Mouse (Mus musculus) ES-E14 (cell line): Measurements from ENCODE around the gene Vps52. TPM values are rescaled to one million over a fixed set of nuclear protein-coding genes. Genes with fewer than 3 reads are reported as not detected.

Experiments
- DNase-seq: peaks from one replicate; pipeline ENCODE4 v3.0.0-alpha.2; 2013; ENCODE audit warnings: low read depth, low spot score
- H3K27ac ChIP-seq: 2 replicates; pipeline ENCODE4 v1.5.1; 2012; ENCODE audit warnings: low read depth, mild to moderate bottlenecking, low read length, moderate library complexity, mixed read lengths; ENCODE audit not compliant: poor library complexity, insufficient read depth, severe bottlenecking
- H3K36me3 ChIP-seq: 2 replicates; pipeline ENCODE4 v1.6.1; 2012; ENCODE audit warnings: mild to moderate bottlenecking, low read length, moderate library complexity, mixed read lengths; ENCODE audit not compliant: control insufficient read depth, poor library complexity, insufficient read depth, severe bottlenecking
- H3K4me1 ChIP-seq, 2 experiments: fragments of 150-350 bp in 1 of 2; sonication (generic) in 1 of 2; 2 replicates each; pipeline ENCODE4 v1.6.1; 2012; ENCODE audit warnings: low read length in 2 of 2, mild to moderate bottlenecking in 1 of 2, mixed read lengths in 1 of 2; ENCODE audit not compliant: control insufficient read depth in 2 of 2, insufficient read depth in 2 of 2, poor library complexity in 1 of 2
- H3K4me3 ChIP-seq, 2 experiments: fragments of 150-350 bp in 1 of 2; sonication (generic) in 1 of 2; 2 replicates each; pipeline ENCODE4 v1.5.1; 2012; ENCODE audit warnings: low read length in 2 of 2, low read depth in 1 of 2, mild to moderate bottlenecking in 1 of 2, mixed read lengths in 1 of 2; ENCODE audit not compliant: insufficient read depth in 1 of 2, poor library complexity in 1 of 2, severe bottlenecking in 1 of 2
- H3K9ac ChIP-seq: 2 replicates; pipeline ENCODE4 v1.6.1; 2012; ENCODE audit warnings: low read depth, mild to moderate bottlenecking, low read length, mixed read lengths; ENCODE audit not compliant: poor library complexity, insufficient read depth, severe bottlenecking
- H3K9me3 ChIP-seq: fragments of 150-350 bp; sonication (generic); 2 replicates; pipeline ENCODE4 v1.6.1; 2012; ENCODE audit warnings: low read depth, mild to moderate bottlenecking, low read length; ENCODE audit not compliant: control insufficient read depth, insufficient read depth
- CHD2 ChIP-seq: IDR thresholded peaks from 2 replicates; pipeline ENCODE4 v1.6.1; 2014; ENCODE audit warnings: mild to moderate bottlenecking, low read depth, low read length, inconsistent platforms
- HCFC1 ChIP-seq: IDR thresholded peaks from 2 replicates; pipeline ENCODE4 v1.6.1; 2012; ENCODE audit warnings: low read length, inconsistent platforms, borderline replicate concordance; ENCODE audit not compliant: insufficient read depth
- MAFK ChIP-seq: IDR thresholded peaks from 2 replicates; pipeline ENCODE4 v1.6.1; 2014; ENCODE audit warnings: mild to moderate bottlenecking, low read depth, low read length, inconsistent platforms; ENCODE audit not compliant: insufficient read depth
- ZC3H11A ChIP-seq: IDR thresholded peaks from 2 replicates; pipeline ENCODE4 v1.6.1; 2012; ENCODE audit warnings: low read depth, mild to moderate bottlenecking, inconsistent platforms, low read length, borderline replicate concordance
- ZNF384 ChIP-seq: IDR thresholded peaks from 2 replicates; pipeline ENCODE4 v1.6.1; 2012; ENCODE audit warnings: low read depth, low read length, inconsistent platforms
- in situ Hi-C, 2 experiments: fragments of 600-800 bp; cut with MboI; formaldehyde crosslinking; loops; one replicate each; pipeline ENCODE4 v1.15.1; 2025; ENCODE audit warnings: low sequenced_read_pairs in 2 of 2, inconsistent platforms in 1 of 2; ENCODE audit not compliant: unreplicated experiment in 2 of 2
- total RNA-seq: library from RNA; depleted of rRNA; stranded (reverse); fragments of 300-350 nt; gene quantifications from 2 replicates; pipeline ENCODE4 v1.2.3, GENCODE M21; 2012

The Vps52 gene
- total RNA-seq, 1 experiment = 23.2 TPM

DNA sequence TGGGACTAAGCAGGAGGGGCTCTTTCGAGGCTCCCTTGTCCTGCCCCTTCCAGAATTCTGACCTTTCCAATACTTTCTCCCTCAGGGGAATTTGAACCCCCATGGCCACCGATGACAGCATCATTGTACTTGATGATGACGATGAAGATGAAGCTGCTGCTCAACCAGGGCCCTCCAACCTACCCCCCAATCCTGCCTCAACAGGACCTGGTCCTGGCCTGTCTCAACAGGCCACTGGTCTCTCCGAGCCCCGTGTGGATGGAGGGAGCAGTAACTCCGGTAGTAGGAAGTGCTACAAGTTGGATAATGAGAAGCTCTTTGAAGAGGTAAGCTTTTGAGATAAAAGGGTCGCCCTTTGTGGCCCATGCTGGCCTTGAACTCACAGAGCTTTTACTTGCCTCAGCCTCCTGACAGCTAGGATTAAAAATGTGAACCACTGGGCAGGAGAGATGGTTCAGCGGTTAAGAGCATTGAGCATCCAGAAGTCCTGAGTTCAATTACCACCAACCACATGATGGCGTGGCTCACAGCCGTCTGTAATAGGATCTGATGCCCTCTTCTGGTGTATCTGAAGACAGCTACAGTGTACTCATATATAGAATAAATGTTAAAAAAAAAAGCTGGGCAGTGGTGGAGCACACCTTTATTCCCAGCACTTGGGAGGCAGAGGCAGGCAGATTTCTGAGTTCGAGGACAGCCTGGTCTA is 45.1 kb upstream of the Vps52 start:
- Histone ChIP-seq H3K27ac (no peak overlapping the region; the same call in 1 of the 2 replicates), H3K36me3 (peaks cover 40% of the 10 kb centered on the region), H3K4me3 (peak overlapping the region; percentile 84 to 87), H3K9me3 (no peaks in the 10 kb centered on the region), H3K4me1 (peaks cover 0 to 8% of the 10 kb centered on the region in 2 experiments; a peak in 2 of 4 replicates), H3K9ac (peak overlapping the region; percentile 92; the same call in 1 of the 2 replicates)
- in situ Hi-C loops = no loop called here
- TF ChIP-seq ZC3H11A = no peak
- TF ChIP-seq CHD2 = no peak
- TF ChIP-seq MAFK = no peak
- TF ChIP-seq HCFC1 = no peak
- no peak for DNase-seq

DNA sequence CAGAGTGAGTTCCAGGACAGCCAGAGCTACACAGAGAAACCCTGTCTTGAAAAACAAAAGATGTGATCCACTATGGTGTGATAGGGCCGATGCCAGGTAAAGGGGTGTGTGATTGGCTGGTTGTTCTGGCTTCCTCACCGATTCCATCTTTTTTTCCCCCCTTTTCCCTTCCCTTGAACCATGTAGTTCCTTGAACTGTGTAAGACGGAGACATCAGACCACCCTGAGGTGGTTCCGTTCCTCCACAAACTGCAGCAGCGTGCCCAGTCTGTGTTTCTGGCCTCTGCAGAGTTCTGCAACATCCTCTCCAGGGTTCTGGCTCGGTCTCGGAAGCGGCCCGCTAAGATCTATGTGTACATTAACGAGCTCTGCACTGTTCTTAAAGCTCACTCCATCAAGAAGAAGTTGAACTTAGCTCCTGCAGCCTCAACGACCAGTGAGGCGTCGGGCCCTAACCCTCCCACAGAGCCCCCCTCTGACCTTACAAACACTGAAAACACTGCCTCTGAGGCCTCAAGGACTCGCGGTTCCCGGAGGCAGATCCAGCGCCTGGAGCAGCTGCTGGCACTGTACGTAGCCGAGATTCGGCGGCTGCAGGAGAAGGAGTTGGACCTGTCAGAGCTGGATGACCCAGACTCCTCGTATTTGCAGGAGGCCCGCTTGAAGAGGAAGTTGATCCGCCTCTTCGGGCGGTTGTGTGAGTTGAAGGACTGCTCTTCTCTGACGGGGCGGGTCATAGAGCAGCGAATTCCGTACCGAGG is 44.4 kb upstream of the Vps52 start:
- Histone ChIP-seq H3K4me1 (peaks cover 0 to 8% of the 10 kb centered on the region in 2 experiments; a peak in 2 of 4 replicates), H3K9ac (peak overlapping the region; percentile 39; the same call in 1 of the 2 replicates), H3K27ac (no peak overlapping the region), H3K9me3 (no peaks in the 10 kb centered on the region), H3K4me3 (peak overlapping the region; percentile 3 to 39), H3K36me3 (peaks cover 40% of the 10 kb centered on the region)
- TF ChIP-seq ZNF384 (no peak), HCFC1 (no peak), MAFK (no peak), CHD2 (no peak)
- no peak for DNase-seq
- in situ Hi-C loops = no loop called here

DNA sequence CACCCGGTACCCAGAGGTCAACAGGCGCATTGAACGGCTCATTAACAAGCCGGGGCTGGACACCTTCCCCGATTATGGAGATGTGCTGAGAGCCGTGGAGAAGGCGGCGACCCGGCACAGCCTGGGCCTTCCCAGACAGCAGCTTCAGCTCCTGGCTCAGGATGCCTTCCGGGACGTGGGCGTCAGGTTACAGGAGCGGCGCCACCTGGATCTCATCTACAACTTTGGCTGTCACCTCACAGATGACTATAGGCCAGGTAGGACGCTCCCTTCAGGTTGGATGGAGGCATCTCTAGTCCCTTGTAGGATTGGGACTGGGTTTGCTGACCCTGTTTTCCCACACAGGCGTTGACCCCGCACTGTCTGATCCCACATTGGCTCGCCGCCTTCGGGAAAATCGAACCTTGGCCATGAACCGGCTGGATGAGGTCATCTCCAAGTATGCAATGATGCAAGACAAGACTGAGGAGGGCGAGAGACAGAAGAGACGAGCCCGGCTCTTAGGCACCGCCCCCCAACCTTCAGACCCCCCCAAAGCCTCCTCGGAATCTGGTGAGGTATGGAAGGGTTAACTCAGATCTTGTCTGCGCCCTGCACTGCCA is 43.7 kb upstream of the Vps52 start:
- Histone ChIP-seq H3K9ac (peak overlapping the region; percentile 29; the same call in 1 of the 2 replicates), H3K4me3 (peak overlapping the region; percentile 3 to 39), H3K4me1 (peaks cover 3 to 5% of the 10 kb centered on the region in 2 experiments; a peak in 1 of 4 replicates), H3K27ac (no peak overlapping the region), H3K36me3 (peaks cover 41% of the 10 kb centered on the region), H3K9me3 (no peaks in the 10 kb centered on the region)
- TF ChIP-seq ZC3H11A = no peak
- no peak for TF ChIP-seq MAFK
- TF ChIP-seq CHD2 = no peak
- TF ChIP-seq HCFC1 = no peak
- no peak for TF ChIP-seq ZNF384
- no peak for DNase-seq
- in situ Hi-C loops = no loop called here

DNA sequence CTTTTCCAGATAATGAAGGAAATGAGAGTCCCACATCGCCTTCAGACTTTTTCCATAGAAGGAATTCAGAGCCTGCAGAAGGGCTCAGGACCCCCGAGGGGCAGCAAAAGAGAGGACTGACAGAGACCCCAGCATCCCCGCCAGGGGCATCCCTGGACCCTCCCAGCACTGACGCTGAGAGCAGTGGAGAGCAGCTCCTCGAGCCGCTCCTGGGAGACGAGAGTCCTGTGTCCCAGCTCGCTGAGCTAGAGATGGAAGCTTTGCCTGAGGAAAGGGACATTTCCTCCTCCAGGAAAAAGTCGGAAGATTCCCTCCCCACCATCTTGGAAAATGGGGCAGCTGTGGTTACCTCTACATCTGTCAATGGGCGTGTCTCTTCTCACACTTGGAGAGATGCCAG is 42.3 kb upstream of the Vps52 start:
- no peak overlapping the region for H3K9ac ChIP-seq
- H3K4me3 ChIP-seq = no peak overlapping the region
- H3K4me1 ChIP-seq = peaks cover 5 to 16% of the 10 kb centered on the region in 2 experiments; a peak in 1 of 4 replicates
- H3K9me3 ChIP-seq = no peaks in the 10 kb centered on the region
- H3K36me3 ChIP-seq = peaks cover 47% of the 10 kb centered on the region
- no peak overlapping the region for H3K27ac ChIP-seq
- in situ Hi-C loops = no loop called here
- no peak for DNase-seq
- TF ChIP-seq ZNF384 (no peak), CHD2 (no peak), ZC3H11A (no peak), MAFK (no peak), HCFC1 (no peak)
